Mouse (Mus musculus) neural tube, embryonic 14.5 days (tissue): ENCODE measurements at regions not wholly inside any gene's neighbourhood (a gene's known extent, or its start where the extent isn't known, plus 50 kb on each side); places are given as distances from the start of the nearest gene placed in this dataset.
"Not testable (repeated sequence)": the region's sequence is repeated elsewhere in the genome, so short reads cannot be mapped to it uniquely, and the experiment has no call there.

Experiments
- ATAC-seq: fragments of 200-750 bp; cut with Nextera tagmentation; 2 replicates; pipeline ENCODE4 v1.8.0; 2017; ENCODE audit warnings: low read depth, mild to moderate bottlenecking, moderate TSS enrichment, moderate library complexity
- H3K27ac ChIP-seq: fragments of 300-500 bp; sonication (generic); 2 replicates; pipeline ENCODE4 v1.5.1; 2014; ENCODE audit warnings: low read depth, mild to moderate bottlenecking, control low read depth, low read length, moderate library complexity, mixed read lengths
- H3K27me3 ChIP-seq: fragments of 300-500 bp; sonication (generic); 2 replicates; pipeline ENCODE4 v1.6.1; 2014; ENCODE audit warnings: low read length; ENCODE audit not compliant: control insufficient read depth, insufficient read depth
- H3K36me3 ChIP-seq: fragments of 300-500 bp; sonication (generic); 2 replicates; pipeline ENCODE4 v1.6.1; 2014; ENCODE audit warnings: low read length, mixed read lengths; ENCODE audit not compliant: control insufficient read depth, insufficient read depth
- H3K4me1 ChIP-seq: fragments of 300-500 bp; sonication (generic); 2 replicates; pipeline ENCODE4 v1.6.1; 2014; ENCODE audit warnings: low read length; ENCODE audit not compliant: control insufficient read depth, insufficient read depth
- H3K4me2 ChIP-seq: fragments of 300-500 bp; sonication (generic); 2 replicates; pipeline ENCODE4 v1.6.1; 2014; ENCODE audit warnings: mild to moderate bottlenecking, low read depth, low read length, control low read depth
- H3K4me3 ChIP-seq: fragments of 300-500 bp; sonication (generic); 2 replicates; pipeline ENCODE4 v1.5.1; 2014; ENCODE audit warnings: low read depth, low read length, control low read depth, mixed read lengths
- H3K9ac ChIP-seq: fragments of 300-500 bp; sonication (generic); replicated peaks from 2 replicates; pipeline ENCODE4 v1.6.1; 2014; ENCODE audit warnings: low read depth, mild to moderate bottlenecking, control low read depth, low read length, mixed read lengths
- H3K9me3 ChIP-seq: fragments of 300-500 bp; sonication (generic); 2 replicates; pipeline ENCODE4 v1.6.1; 2016; ENCODE audit warnings: low read length; ENCODE audit not compliant: control insufficient read depth
- WGBS: fragments of 180-500 bp; shearing (Covaris S2); extraction: QIAGEN DNeasy Blood & Tissue Kit; methylation state at CpG from one replicate; pipeline ENCODE4 v1.1.7; 2014; 5-methylcytosine and 5-hydroxymethylcytosine counted together

GRCm38 (mm10) chr3:133680805-133681204, 135.9 kb upstream of the Tet2 start:
- Histone ChIP-seq H3K9me3 (no peaks in the 10 kb centered on the region), H3K27me3 (no peaks in the 10 kb centered on the region), H3K4me1 (no peaks in the 10 kb centered on the region), H3K4me3 (no peak overlapping the region), H3K27ac (no peak overlapping the region), H3K36me3 (no peaks in the 10 kb centered on the region), H3K4me2 (no peak overlapping the region), H3K9ac (no peak overlapping the region)
- ATAC-seq = no peak
- 85% methylated on average over 3 of the region's 3 CpGs for WGBS

DNA sequence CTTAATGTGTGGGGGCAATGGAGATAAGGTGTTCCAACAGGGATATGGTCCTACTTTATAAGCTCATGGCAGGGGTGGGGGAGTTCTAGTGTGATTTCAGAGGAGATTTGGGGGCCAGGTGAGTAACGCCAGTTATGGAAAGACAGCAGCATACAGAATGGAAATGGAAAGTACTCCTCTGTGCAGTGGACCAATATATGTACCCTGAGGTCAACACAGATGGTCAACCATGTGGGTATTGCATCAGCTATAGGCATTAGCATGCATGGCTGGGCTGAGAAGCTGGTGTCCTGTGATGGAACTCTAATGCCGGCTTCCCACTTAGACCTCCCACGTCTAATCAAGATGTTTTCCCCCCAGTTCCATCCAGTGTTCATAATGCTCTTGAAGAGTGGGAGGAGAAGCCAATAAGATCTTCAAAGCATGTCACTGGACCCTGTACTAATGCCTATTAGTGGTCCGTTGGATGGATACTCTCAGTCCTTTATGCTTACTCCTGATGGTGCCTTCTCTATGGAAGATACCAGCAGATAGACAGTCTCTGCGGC, 139.3 kb upstream of the Tet2 start:
- WGBS = 89% methylated on average over 5 of the region's 5 CpGs
- Histone ChIP-seq H3K27me3 (no peaks in the 10 kb centered on the region), H3K4me1 (no peaks in the 10 kb centered on the region), H3K4me2 (no peak overlapping the region), H3K27ac (no peak overlapping the region), H3K4me3 (no peak overlapping the region), H3K9me3 (no peaks in the 10 kb centered on the region), H3K36me3 (no peaks in the 10 kb centered on the region), H3K9ac (no peak overlapping the region)
- ATAC-seq = no peak

GRCm38 (mm10) chr3:133684747-133685146, 139.8 kb upstream of the Tet2 start:
- Histone ChIP-seq H3K4me2 (no peak overlapping the region), H3K4me3 (no peak overlapping the region), H3K9ac (no peak overlapping the region), H3K36me3 (no peaks in the 10 kb centered on the region), H3K27ac (no peak overlapping the region), H3K27me3 (no peaks in the 10 kb centered on the region), H3K4me1 (no peaks in the 10 kb centered on the region), H3K9me3 (no peaks in the 10 kb centered on the region)
- 86% methylated on average over 3 of the region's 3 CpGs for WGBS
- no peak for ATAC-seq

DNA sequence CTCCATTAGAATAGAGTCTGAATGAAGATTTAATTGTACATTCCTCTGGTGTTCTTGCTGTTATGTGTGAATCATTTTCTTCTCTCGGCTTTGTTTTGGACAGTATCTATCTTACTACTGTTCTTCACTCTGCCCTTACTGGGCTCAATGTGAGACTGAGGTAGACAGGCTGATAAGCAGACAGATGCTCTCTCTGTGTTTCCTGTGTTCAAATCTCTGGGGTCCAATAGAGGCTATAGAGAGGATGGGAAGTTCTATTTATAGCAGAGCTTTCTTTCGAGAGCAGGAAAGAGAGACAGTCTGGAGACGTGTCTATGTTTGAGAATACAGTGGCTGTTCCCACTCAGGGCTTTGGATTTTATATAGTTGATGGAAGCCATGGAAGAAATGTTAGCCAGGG, 140.5 kb upstream of the Tet2 start:
- no peaks in the 10 kb centered on the region for H3K36me3 ChIP-seq
- peak; percentile 71; the same call in 1 of the 2 replicates for ATAC-seq

DNA sequence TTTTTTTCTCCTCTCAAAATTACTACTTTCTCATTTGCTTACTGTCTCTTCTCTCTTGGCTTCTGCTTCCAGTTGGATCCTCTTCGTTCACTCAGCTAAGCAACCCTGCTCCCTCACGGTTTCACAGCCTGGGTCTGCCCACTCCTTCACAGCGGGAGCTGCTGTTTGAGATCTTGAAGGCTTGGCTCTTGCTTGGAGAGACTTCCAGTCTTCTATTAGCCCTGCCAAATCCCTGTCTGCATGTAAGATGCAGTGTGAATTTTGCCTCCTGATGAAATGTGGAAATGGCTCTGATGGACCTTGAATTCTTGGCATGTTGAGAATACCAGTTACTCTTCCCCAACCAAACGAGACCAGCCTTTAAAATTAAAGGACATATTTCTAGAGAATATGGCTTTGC, 149.1 kb upstream of the Tet2 start:
- WGBS = 52% methylated on average over 4 of the region's 4 CpGs
- Histone ChIP-seq H3K9ac (no peak overlapping the region), H3K9me3 (no peaks in the 10 kb centered on the region), H3K27ac (no peak overlapping the region), H3K4me1 (no peaks in the 10 kb centered on the region), H3K27me3 (no peaks in the 10 kb centered on the region), H3K36me3 (no peaks in the 10 kb centered on the region), H3K4me3 (no peak overlapping the region), H3K4me2 (no peak overlapping the region)
- ATAC-seq = no peak

More for the DNA sequence above, 140.5 kb upstream of the Tet2 start:
- Histone ChIP-seq H3K4me2 (no peak overlapping the region), H3K4me1 (no peaks in the 10 kb centered on the region), H3K27me3 (no peaks in the 10 kb centered on the region), H3K9ac (no peak overlapping the region), H3K4me3 (no peak overlapping the region), H3K27ac (0 out of 2 replicates have a peak overlapping the region, but pooled peaks have one; percentile 18), H3K9me3 (no peaks in the 10 kb centered on the region)
- WGBS = 35% methylated on average over 3 of the region's 3 CpGs

DNA sequence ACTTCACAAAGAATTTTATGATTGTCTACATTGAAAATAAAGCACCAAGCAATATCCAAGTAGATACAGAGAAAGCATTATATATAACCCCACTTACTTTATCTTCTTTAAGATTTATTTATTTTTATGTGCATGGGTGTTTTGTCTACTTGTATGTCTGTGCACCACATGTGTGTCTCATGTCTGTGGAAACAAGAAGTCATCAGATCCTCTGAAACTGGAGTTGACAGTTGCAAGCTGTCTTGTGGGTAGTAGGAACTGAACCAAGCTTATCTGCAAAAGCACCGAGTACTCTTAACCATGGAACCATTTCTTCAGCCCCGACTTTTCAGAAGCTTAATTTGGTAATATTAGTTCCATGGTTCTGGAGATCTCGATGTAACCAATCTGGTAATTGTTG, 151.2 kb upstream of the Tet2 start:
- Histone ChIP-seq H3K4me2 (no peak overlapping the region), H3K27ac (no peak overlapping the region), H3K9me3 (no peaks in the 10 kb centered on the region), H3K4me1 (no peaks in the 10 kb centered on the region), H3K9ac (no peak overlapping the region), H3K36me3 (no peaks in the 10 kb centered on the region), H3K27me3 (no peaks in the 10 kb centered on the region), H3K4me3 (no peak overlapping the region)
- WGBS = 84% methylated on average over 3 of the region's 3 CpGs
- ATAC-seq = no peak

GRCm38 (mm10) chr3:133704849-133705248, 159.9 kb upstream of the Tet2 start:
- not testable (repeated sequence) for H3K4me1 ChIP-seq, H3K9me3 ChIP-seq, H3K36me3 ChIP-seq, H3K27ac ChIP-seq, H3K27me3 ChIP-seq, H3K4me3 ChIP-seq, ATAC-seq, H3K4me2 ChIP-seq, H3K9ac ChIP-seq

GRCm38 (mm10) chr3:133711518-133711917, 166.6 kb upstream of the Tet2 start:
- H3K9me3 ChIP-seq = no peaks in the 10 kb centered on the region
- ATAC-seq = no peak
- H3K27me3 ChIP-seq = no peaks in the 10 kb centered on the region
- H3K9ac ChIP-seq = no peak overlapping the region
- no peak overlapping the region for H3K4me3 ChIP-seq
- 80% methylated on average over 1 of the region's 1 CpGs for WGBS
- no peak overlapping the region for H3K4me2 ChIP-seq
- no peaks in the 10 kb centered on the region for H3K4me1 ChIP-seq
- H3K36me3 ChIP-seq = no peaks in the 10 kb centered on the region
- no peak overlapping the region for H3K27ac ChIP-seq

- H3K4me2 ChIP-seq = no peak overlapping the region
- no peaks in the 10 kb centered on the region for H3K9me3 ChIP-seq
- 77% methylated on average over 3 of the region's 3 CpGs for WGBS
- no peak overlapping the region for H3K27ac ChIP-seq
- no peak for ATAC-seq
- no peaks in the 10 kb centered on the region for H3K27me3 ChIP-seq
- H3K36me3 ChIP-seq = no peaks in the 10 kb centered on the region
- no peak overlapping the region for H3K4me3 ChIP-seq
- no peaks in the 10 kb centered on the region for H3K4me1 ChIP-seq
- H3K9ac ChIP-seq = no peak overlapping the region
Measured at GRCm38 (mm10) chr3:133722550-133723290, 177.8 kb upstream of the Tet2 start.
